Mouse (Mus musculus): ENCODE results near the gene Flt3l. TPM values are rescaled to one million over a fixed set of nuclear protein-coding genes. Genes with fewer than 3 reads are reported as not detected.
"Not testable (repeated sequence)": the region's sequence is repeated elsewhere in the genome, so short reads cannot be mapped to it uniquely, and the experiment has no call there.

Flt3l gene
- polyA plus RNA-seq, 1 experiment from 2014 or later = 2.2 TPM

DNA sequence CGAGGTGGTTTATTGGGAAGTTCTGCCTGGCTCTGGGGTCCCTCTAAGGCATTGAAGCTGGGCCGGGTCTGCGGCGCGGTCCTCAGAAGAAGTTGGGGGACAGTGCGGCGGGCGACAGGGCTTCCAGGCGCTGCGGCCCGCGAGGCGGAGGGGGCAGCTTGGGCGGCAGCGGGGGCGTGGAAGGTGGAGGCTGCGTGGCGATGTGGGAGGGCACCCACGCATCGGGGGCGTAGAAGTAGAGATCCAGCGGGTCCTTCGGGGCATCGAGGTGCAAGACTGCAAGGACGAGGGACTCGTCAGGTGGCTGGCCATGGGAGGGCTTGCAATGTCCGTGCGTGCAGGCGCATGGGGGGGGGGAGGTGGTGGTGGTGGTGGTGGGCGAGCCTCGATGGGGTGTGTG, 40.1 kb upstream of the Flt3l start:
- peak overlapping the region; percentile 40 for H3K4me2 ChIP-seq (ENCODE audit: low read length)
- peaks cover 73% of the 10 kb centered on the region for H3K27me3 ChIP-seq (ENCODE audit: control insufficient read depth, insufficient read depth, low read depth, low read length)
- H3K4me3 ChIP-seq (ENCODE audit: low read depth, low read length) = peak overlapping the region; percentile 17
- no peaks in the 10 kb centered on the region for H3K36me3 ChIP-seq (ENCODE audit: control insufficient read depth, insufficient read depth, low read length)
- H3K27ac ChIP-seq (ENCODE audit: low read length) = no peak overlapping the region
- H3K9me3 ChIP-seq (replicated peaks; ENCODE audit: control insufficient read depth, low read length, poor library complexity, severe bottlenecking) = no peaks in the 10 kb centered on the region
- ATAC-seq = no peak
- 3% methylated on average over 27 of the region's 31 CpGs for WGBS
- H3K4me1 ChIP-seq (ENCODE audit: control insufficient read depth, insufficient read depth, low read length) = peaks cover 7% of the 10 kb centered on the region
- no peak overlapping the region for H3K9ac ChIP-seq (ENCODE audit: low read depth, low read length)

DNA sequence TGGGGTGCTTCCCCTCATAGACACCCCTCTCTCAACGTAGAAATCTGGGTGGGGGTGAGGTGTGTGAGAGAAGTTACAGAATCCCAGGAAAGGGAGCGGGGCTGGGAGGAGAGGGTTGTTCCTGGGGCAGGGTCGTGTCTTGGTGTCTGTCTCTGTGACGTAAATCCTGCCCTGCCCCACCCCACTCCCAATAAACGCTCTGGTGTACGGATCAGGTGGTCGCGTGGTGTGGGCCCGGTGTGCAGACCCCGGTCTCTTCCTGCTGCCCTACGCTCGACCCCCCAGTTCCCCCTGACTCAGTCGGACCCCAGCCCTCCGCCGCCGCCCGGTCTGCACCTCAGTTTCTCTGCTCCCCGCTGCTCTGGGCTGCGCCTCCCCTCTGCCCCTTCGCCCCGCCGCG, 39.7 kb upstream of the Flt3l start:
- no peaks in the 10 kb centered on the region for H3K36me3 ChIP-seq (ENCODE audit: control insufficient read depth, insufficient read depth, low read length)

DNA sequence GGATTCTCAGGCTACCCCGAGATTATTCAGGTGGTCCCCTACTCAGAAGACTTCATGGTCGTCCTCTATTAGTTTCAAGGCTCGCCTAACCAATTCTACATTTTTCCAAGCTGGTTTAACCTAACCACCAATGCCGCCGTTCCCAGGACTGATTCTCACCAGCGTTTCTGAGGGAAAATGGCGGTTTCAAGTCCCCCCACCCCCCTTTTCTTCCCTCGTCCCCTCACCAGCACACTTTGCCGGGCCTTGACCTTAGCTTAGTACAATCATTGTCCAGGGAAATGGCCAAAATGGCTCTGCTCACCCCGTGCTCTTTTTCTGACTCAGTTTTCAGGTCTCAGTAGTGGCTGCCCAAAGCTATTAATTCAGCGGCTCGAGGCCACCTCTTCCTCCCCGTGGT, 39.2 kb upstream of the Flt3l start:
- whole genome bisulfite sequencing = 4% methylated on average over 13 of the region's 13 CpGs
- Histone ChIP-seq H3K9me3 (replicated peaks; ENCODE audit: control insufficient read depth, low read length, poor library complexity, severe bottlenecking) (no peaks in the 10 kb centered on the region), H3K27me3 (ENCODE audit: control insufficient read depth, insufficient read depth, low read depth, low read length) (peaks cover 63% of the 10 kb centered on the region), H3K4me2 (ENCODE audit: low read length) (no peak overlapping the region), H3K27ac (ENCODE audit: low read length) (no peak overlapping the region), H3K9ac (ENCODE audit: low read depth, low read length) (no peak overlapping the region), H3K4me1 (ENCODE audit: control insufficient read depth, insufficient read depth, low read length) (peaks cover 5% of the 10 kb centered on the region), H3K4me3 (ENCODE audit: low read depth, low read length) (no peak overlapping the region), H3K36me3 (ENCODE audit: control insufficient read depth, insufficient read depth, low read length) (no peaks in the 10 kb centered on the region)
- ATAC-seq = no peak

More for the DNA sequence above, 39.7 kb upstream of the Flt3l start:
- Histone ChIP-seq H3K9me3 (replicated peaks; ENCODE audit: control insufficient read depth, low read length, poor library complexity, severe bottlenecking) (no peaks in the 10 kb centered on the region), H3K4me1 (ENCODE audit: control insufficient read depth, insufficient read depth, low read length) (peaks cover 5% of the 10 kb centered on the region), H3K4me3 (ENCODE audit: low read depth, low read length) (peak overlapping the region; percentile 17), H3K27me3 (ENCODE audit: control insufficient read depth, insufficient read depth, low read depth, low read length) (peaks cover 69% of the 10 kb centered on the region), H3K4me2 (ENCODE audit: low read length) (peak overlapping the region; percentile 40), H3K27ac (ENCODE audit: low read length) (no peak overlapping the region), H3K9ac (ENCODE audit: low read depth, low read length) (no peak overlapping the region)
- ATAC-seq = no peak
- 3% methylated on average over 23 of the region's 23 CpGs for WGBS

DNA sequence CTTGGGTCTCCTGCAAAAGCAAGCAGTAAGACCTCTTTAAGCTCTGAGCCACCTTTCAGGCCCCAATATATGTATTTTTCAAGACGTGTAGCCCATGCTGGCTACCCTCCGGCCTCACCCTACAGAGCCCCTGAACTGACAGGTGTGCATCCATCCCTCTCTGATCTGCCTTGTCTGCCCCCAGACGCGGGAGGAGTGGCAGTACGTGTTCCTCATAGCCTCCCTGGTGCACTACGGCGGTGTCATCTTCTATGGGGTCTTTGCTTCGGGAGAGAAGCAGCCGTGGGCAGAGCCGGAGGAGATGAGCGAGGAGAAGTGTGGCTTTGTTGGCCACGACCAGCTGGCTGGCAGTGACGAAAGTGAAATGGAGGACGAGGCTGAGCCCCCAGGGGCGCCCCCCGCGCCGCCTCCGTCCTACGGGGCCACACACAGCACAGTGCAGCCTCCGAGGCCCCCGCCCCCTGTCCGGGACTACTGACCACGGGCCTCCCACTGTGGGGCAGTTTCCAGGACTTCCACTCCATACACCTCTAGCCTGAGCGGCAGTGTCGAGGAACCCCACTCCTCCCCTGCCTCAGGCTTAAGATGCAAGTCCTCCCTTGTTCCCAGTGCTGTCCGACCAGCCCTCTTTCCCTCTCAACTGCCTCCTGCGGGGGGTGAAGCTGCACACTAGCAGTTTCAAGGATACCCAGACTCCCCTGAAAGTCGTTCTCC, 38.5 kb upstream of the Flt3l start:
- no peak for ATAC-seq
- Histone ChIP-seq H3K9me3 (replicated peaks; ENCODE audit: control insufficient read depth, low read length, poor library complexity, severe bottlenecking) (no peaks in the 10 kb centered on the region), H3K9ac (ENCODE audit: low read depth, low read length) (no peak overlapping the region), H3K36me3 (ENCODE audit: control insufficient read depth, insufficient read depth, low read length) (no peaks in the 10 kb centered on the region), H3K4me3 (ENCODE audit: low read depth, low read length) (peak overlapping the region; percentile 10; the same call in 1 of the 2 replicates), H3K4me2 (ENCODE audit: low read length) (peak overlapping the region; percentile 10; the same call in 1 of the 2 replicates), H3K27ac (ENCODE audit: low read length) (no peak overlapping the region), H3K4me1 (ENCODE audit: control insufficient read depth, insufficient read depth, low read length) (peaks cover 5% of the 10 kb centered on the region), H3K27me3 (ENCODE audit: control insufficient read depth, insufficient read depth, low read depth, low read length) (peaks cover 60% of the 10 kb centered on the region)
- WGBS = 3% methylated on average over 29 of the region's 29 CpGs

DNA sequence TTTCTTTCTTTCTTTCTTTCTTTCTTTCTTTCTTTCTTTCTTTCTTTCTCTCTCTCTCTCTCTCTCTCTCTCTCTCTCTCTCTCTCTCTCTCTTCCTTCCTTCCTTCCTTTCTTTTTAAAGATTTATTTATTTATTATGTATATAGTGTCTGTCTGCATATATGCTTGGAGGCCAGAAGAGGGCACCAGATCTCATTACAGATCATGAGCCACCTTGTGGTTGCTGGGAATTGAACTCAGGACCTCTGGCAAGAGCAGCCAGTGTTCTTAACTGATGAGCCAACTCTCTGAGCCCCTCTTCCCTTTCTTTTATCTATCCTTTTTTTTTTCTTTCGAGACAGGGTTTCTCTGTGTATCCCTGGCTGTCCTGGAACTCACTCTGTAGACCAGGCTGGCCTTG, 37.5 kb upstream of the Flt3l start:
- not testable (repeated sequence) for ATAC-seq; H3K27ac ChIP-seq (ENCODE audit: low read length); H3K4me1 ChIP-seq (ENCODE audit: control insufficient read depth, insufficient read depth, low read length); H3K9ac ChIP-seq (ENCODE audit: low read depth, low read length); H3K4me3 ChIP-seq (ENCODE audit: low read depth, low read length); H3K4me2 ChIP-seq (ENCODE audit: low read length); H3K9me3 ChIP-seq (replicated peaks; ENCODE audit: control insufficient read depth, low read length, poor library complexity, severe bottlenecking); H3K36me3 ChIP-seq (ENCODE audit: control insufficient read depth, insufficient read depth, low read length)
- H3K27me3 ChIP-seq (ENCODE audit: control insufficient read depth, insufficient read depth, low read depth, low read length) = peaks cover 58% of the 10 kb centered on the region
- WGBS = 67% methylated on average over 1 of the region's 1 CpGs

DNA sequence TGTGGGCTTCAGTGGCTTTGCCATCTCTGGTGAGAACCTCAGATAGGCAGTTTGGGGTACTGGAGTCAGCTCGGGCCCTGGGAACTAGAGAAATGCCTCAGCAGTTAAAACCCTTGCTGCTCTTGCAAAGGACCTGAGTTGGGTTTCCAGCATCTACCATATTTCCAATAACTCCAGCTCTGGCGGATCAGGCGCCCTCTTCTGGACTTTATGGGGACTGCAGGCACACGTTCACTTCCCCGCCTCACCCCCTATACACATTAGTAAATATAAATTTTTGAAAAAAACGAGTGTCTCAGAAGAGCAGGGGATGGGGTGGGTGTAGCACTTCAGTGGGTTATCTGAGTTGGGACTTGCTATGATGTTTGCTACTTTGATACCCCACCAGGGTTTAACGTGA, 36.7 kb upstream of the Flt3l start:
- no peak overlapping the region for H3K27ac ChIP-seq (ENCODE audit: low read length)
- no peaks in the 10 kb centered on the region for H3K9me3 ChIP-seq (replicated peaks; ENCODE audit: control insufficient read depth, low read length, poor library complexity, severe bottlenecking)
- H3K4me1 ChIP-seq (ENCODE audit: control insufficient read depth, insufficient read depth, low read length) = peaks cover 13% of the 10 kb centered on the region
- peaks cover 58% of the 10 kb centered on the region for H3K27me3 ChIP-seq (ENCODE audit: control insufficient read depth, insufficient read depth, low read depth, low read length)
- no peak overlapping the region for H3K4me3 ChIP-seq (ENCODE audit: low read depth, low read length)
- 64% methylated on average over 7 of the region's 7 CpGs for WGBS
- no peaks in the 10 kb centered on the region for H3K36me3 ChIP-seq (ENCODE audit: control insufficient read depth, insufficient read depth, low read length)
- no peak overlapping the region for H3K9ac ChIP-seq (ENCODE audit: low read depth, low read length)
- H3K4me2 ChIP-seq (ENCODE audit: low read length) = no peak overlapping the region
- ATAC-seq = no peak

DNA sequence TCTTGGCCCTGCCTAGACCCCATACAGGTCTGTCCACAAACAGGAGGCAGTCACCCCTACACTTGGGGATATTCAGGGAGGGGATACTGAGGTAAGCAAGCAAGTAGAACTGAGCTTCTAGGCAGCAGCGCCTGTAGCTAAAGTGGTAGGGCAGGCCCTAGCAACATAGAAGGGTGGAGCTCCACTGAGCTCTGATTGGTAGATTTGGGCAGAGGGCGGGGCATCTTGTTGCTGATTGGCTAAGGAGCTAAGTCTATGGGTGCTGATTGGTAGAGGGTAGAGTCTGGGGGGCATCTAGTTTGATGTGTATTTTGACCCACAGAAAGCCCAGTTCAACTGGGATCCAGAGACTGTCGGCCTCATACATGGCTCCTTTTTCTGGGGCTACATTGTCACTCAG, 33.3 kb upstream of the Flt3l start:
- Histone ChIP-seq H3K4me1 (ENCODE audit: control insufficient read depth, insufficient read depth, low read length) (peaks cover 12% of the 10 kb centered on the region; the same call in 1 of the 2 replicates), H3K36me3 (ENCODE audit: control insufficient read depth, insufficient read depth, low read length) (no peaks in the 10 kb centered on the region), H3K27me3 (ENCODE audit: control insufficient read depth, insufficient read depth, low read depth, low read length) (peaks cover 55% of the 10 kb centered on the region), H3K4me3 (ENCODE audit: low read depth, low read length) (no peak overlapping the region), H3K9ac (ENCODE audit: low read depth, low read length) (no peak overlapping the region), H3K27ac (ENCODE audit: low read length) (no peak overlapping the region), H3K9me3 (replicated peaks; ENCODE audit: control insufficient read depth, low read length, poor library complexity, severe bottlenecking) (no peaks in the 10 kb centered on the region), H3K4me2 (ENCODE audit: low read length) (no peak overlapping the region)
- 94% methylated on average over 3 of the region's 3 CpGs for WGBS
- no peak for ATAC-seq

DNA sequence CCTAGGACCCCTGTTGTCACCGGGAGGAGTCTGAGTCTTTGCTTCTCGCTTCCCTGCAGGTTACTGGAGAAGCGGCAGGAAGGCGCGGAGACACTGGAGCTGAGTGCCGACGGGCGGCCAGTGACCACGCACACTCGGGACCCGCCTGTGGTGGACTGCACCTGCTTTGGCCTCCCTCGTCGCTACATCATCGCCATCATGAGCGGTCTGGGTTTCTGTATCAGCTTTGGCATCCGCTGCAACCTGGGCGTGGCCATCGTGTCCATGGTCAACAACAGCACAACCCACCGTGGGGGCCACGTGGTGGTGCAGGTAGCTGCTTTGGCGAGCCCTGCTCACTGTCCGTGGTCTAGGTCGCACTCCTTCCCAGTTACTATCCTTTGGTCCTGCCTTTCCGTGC, 32.4 kb upstream of the Flt3l start:
- no peaks in the 10 kb centered on the region for H3K9me3 ChIP-seq (replicated peaks; ENCODE audit: control insufficient read depth, low read length, poor library complexity, severe bottlenecking)
- H3K4me3 ChIP-seq (ENCODE audit: low read depth, low read length) = peak overlapping the region; percentile 16
- H3K27ac ChIP-seq (ENCODE audit: low read length) = no peak overlapping the region
- H3K27me3 ChIP-seq (ENCODE audit: control insufficient read depth, insufficient read depth, low read depth, low read length) = peaks cover 57% of the 10 kb centered on the region
- H3K4me2 ChIP-seq (ENCODE audit: low read length) = peak overlapping the region; percentile 22
- WGBS = 2% methylated on average over 24 of the region's 24 CpGs
- no peak for ATAC-seq
- peaks cover 16% of the 10 kb centered on the region for H3K4me1 ChIP-seq (ENCODE audit: control insufficient read depth, insufficient read depth, low read length)
- no peaks in the 10 kb centered on the region for H3K36me3 ChIP-seq (ENCODE audit: control insufficient read depth, insufficient read depth, low read length)
- 0 out of 2 replicates have a peak overlapping the region, but pooled peaks have one; percentile 26 for H3K9ac ChIP-seq (ENCODE audit: low read depth, low read length)

DNA sequence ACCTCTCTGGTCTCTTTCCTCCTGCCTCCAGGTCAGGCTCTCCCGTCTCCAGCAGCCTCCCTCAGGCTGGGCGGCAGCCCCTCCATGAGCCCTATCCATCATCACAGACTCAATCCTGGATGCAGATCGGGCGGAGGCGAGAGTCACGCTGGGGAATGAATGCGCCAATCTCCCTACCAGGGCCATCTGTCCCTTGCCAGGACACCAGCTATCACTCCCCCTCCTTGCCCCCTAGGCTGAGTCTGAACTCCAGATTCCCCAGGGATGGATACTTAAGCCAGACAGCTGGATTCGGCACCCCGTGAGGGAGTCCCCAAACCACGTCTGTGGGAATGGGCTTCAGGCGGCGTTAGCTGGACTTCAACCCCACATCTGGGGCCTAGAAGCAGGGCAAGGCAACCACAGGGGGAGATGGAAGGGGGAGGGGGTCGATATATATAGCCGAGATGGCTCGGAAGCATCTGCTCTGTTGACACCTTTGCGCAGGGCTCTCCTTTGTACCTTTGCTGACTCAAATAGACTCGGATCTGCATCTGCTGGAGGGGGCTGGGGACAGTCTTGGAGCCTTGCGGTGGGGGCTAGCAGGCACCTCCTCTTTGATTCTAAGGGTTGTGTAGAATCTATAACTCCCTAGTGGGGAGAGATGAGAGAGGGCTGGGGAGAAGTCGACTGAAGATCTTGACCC, 31.7 kb upstream of the Flt3l start:
- no peaks in the 10 kb centered on the region for H3K36me3 ChIP-seq (ENCODE audit: control insufficient read depth, insufficient read depth, low read length)
- H3K27me3 ChIP-seq (ENCODE audit: control insufficient read depth, insufficient read depth, low read depth, low read length) = peaks cover 64% of the 10 kb centered on the region
- peaks cover 17% of the 10 kb centered on the region for H3K4me1 ChIP-seq (ENCODE audit: control insufficient read depth, insufficient read depth, low read length)
- H3K9ac ChIP-seq (ENCODE audit: low read depth, low read length) = peak overlapping the region; percentile 14; the same call in 1 of the 2 replicates
- H3K9me3 ChIP-seq (replicated peaks; ENCODE audit: control insufficient read depth, low read length, poor library complexity, severe bottlenecking) = no peaks in the 10 kb centered on the region
- 2% methylated on average over 19 of the region's 19 CpGs for WGBS
- H3K4me3 ChIP-seq (ENCODE audit: low read depth, low read length) = no peak overlapping the region
- H3K27ac ChIP-seq (ENCODE audit: low read length) = no peak overlapping the region
- H3K4me2 ChIP-seq (ENCODE audit: low read length) = peak overlapping the region; percentile 22; the same call in 1 of the 2 replicates
- no peak for ATAC-seq

Data from midbrain, embryonic 16.5 days (tissue).